Mouse (Mus musculus) layer of hippocampus, adult 8-10 months (tissue): ENCODE data around the gene Hist2h2aa1. TPM values are rescaled to one million over a fixed set of nuclear protein-coding genes. Genes with fewer than 3 reads are reported as not detected.
"Not testable (repeated sequence)": the region's sequence is repeated elsewhere in the genome, so short reads cannot be mapped to it uniquely, and the experiment has no call there.

Source experiments
- DNase-seq, 2 experiments: peaks; one replicate each; pipeline ENCODE4 v3.0.0; 2022; ENCODE audit warnings: low spot score in 2 of 2
- total RNA-seq, 4 experiments: library from RNA; stranded (reverse); gene quantifications; 2 replicates each; pipeline ENCODE4 v1.2.4; 2022

Hist2h2aa1 gene
- total RNA-seq, 4 experiments from 2014 or later, result 3.4 to 9.9 (median 4.4) TPM; not detected in 1

GRCm38 (mm10) chr3:96228828-96229227 is 16.5 kb upstream of the Hist2h2aa1 start:
- no peak for DNase-seq

DNA sequence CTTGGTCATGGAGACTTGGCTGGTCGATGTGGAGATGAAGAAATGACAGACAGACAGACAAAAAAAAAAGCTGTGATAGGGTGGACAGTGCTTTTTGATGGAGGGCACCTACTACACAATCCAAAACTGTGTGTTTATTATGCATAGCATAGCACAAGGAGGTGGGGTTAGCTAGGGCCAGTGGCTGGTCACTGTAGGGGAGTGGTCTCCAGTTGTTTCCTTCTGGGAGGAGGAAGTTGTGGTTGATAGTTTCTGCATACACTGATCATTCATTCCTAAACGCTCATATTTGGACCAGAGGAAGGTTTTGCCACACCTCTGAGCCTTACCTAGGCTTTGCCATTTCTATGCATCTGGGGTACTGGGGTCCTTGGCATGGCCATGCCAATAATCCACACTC is 14.9 kb upstream of the Hist2h2aa1 start:
- no peak for DNase-seq

DNA sequence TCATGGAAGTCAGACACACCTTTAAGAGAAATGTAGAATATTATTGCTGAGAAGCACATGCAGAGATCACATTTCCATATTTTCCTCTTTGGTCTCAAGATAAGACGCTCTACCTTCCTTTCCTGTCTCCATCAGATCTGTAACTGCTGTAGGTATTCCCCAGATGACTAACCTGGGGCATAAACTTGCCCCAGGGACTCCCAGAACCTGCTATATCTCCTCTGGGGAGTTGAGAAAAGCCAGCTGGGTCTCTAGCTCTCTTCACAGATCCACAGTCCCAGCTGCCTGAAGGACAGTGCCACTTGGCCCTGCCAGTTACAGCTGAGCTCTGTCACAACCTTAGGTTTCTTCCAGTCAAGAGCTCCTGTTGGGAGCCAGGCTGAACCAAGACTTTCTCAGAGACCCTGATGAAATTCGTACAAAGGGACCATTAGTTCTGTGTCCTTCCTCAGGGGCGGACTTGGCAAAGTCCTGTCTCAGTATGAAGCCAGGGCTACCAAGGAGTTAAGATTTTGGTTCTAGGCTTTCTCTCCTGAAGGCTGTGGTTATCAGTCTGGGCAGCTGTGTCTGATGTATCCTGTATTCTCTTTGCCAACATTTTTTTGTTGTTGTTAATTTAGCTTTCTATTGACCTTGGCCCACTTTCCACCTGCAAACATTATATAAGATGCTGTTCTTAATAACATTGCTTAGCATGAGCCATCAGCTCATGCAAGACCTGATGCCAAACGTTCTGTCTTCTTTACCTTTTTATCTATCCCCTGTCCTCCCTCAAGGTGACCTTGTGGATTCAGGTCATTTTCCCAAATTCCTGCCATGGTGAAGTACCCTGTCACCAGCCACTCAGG is 14.2 kb upstream of the Hist2h2aa1 start:
- no peak for DNase-seq

DNA sequence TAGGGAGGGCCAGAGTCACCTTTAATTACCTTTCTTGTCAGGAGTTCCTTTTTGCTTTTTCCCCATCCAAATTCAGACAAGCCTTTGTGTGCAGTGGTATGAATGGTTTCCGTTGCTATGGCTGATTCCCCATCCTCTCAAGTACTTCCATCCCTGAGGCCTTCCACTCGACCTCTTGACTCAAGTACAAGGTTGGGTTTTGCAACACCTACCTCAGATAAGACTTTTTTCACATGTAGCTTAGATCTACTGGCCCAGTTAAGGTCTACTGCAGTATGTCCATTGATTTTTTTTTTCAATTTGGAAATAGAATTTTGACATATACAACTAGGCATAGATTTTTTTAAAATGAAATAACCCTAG is 13.6 kb upstream of the Hist2h2aa1 start:
- DNase-seq, result no peak

DNA sequence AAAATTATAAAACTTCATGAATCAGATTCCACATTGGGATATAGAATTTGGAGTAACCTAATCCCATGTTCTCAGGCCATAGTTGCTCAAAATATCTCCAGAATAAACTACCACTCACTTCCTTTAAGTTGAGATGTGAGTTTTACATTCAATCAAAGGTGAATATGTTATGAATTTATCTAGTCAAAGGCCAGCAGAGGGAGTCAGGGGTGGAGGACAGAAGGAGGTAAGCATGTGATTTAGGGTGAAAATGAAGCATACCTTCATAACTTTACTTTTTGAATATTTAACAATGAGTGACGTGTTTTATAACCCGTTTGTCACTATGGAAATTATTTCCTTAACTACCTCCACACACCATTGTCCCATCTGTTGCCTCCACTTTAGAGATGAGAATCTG is 10.4 kb upstream of the Hist2h2aa1 start:
- DNase-seq, result no peak

GRCm38 (mm10) chr3:96235836-96236235 is 9.5 kb upstream of the Hist2h2aa1 start:
- no peak for DNase-seq

- no peak for DNase-seq
Measured at GRCm38 (mm10) chr3:96236834-96237334, 8.4 kb upstream of the Hist2h2aa1 start.

- no peak for DNase-seq
Measured at GRCm38 (mm10) chr3:96237335-96237903, 7.9 kb upstream of the Hist2h2aa1 start.

- DNase-seq, result no peak
Measured at GRCm38 (mm10) chr3:96237904-96238511, 7.3 kb upstream of the Hist2h2aa1 start.

DNA sequence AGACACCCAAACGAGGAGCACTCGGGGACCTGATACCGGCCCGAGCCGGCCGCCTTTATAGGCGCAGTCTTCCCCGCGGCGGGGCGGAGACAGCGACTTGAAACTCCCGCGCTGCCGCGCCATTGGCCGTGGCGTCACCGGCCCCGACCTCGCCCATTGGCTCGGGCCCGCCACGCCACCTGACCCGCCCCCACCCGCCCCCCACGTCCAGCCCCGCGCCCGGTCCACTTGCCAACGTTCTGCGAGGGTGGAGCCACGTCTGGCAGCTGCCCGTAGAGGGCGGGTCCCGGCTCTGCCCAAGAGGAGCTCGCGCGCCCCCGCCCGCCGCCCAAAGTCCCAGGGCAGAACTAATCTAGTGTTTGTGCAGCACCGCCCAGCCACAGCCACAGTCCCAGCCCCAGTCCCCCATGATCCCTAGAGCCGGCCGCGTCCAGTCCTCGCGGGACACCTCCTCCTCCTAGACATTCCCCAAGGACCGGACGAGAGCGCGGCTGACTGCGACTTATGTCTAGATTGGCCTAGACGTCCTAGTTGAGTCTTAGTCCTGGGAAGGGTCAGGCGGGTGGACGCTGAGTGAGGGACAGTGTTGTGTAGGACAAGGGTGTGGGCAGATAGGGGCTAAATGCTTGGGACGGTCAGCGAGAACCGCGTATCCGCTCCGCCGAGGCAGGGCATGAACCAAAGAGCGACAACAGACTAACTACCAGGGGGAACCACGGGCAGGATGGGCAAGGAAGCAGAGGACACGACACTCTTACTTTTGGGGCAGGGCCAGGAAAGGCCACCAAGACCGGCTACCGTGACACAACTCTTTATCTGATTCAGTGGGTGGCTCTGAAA is 6.1 kb upstream of the Hist2h2aa1 start, which contains the start of gene Hist2h3c2:
Gene Hist2h3c2 (minus strand): TSS at position 174 of the 840 bp plus-strand sequence.
- not testable (repeated sequence) for DNase-seq

- DNase-seq, result peak; percentile 94 to 99
Measured at GRCm38 (mm10) chr3:96239949-96240798, 5.1 kb upstream of the Hist2h2aa1 start, which contains the start of gene Hist2h2aa2. TSS of gene Hist2h2aa2 (minus strand) at chr3:96240276.

DNA sequence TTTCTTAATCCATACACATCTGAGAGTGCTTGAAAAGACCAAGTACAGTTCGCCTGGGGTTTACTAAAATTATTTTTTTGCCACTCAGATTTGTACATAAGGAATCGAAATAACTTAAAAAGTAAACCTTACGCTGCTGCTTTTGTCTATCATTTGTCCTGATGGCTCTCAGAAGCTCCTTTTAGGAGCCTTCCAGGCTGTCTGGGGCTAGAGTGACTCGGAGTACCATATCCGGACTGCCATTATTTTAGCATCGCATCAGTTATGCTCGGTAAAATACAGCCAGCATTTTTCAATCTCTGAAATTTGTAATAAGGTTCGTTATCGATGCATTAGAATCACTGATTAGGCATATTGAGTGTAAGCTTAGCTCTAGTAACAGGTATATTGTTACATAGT is 4.5 kb upstream of the Hist2h2aa1 start:
- DNase-seq, result no peak

GRCm38 (mm10) chr3:96243921-96244572 is 1.2 kb upstream of the Hist2h2aa1 start:
- no peak for DNase-seq

- not testable (repeated sequence) for DNase-seq
Measured at GRCm38 (mm10) chr3:96246018-96246417, 721 bp downstream of the Hist2h2aa1 start.

DNA sequence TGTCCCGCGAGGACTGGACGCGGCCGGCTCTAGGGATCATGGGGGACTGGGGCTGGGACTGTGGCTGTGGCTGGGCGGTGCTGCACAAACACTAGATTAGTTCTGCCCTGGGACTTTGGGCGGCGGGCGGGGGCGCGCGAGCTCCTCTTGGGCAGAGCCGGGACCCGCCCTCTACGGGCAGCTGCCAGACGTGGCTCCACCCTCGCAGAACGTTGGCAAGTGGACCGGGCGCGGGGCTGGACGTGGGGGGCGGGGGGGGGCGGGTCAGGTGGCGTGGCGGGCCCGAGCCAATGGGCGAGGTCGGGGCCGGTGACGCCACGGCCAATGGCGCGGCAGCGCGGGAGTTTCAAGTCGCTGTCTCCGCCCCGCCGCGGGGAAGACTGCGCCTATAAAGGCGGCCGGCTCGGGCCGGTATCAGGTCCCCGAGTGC is 1.1 kb downstream of the Hist2h2aa1 start, which contains the start of gene Hist2h3c1:
Gene Hist2h3c1 (plus strand): TSS at position 259 of the 430 bp plus-strand sequence.
- not testable (repeated sequence) for DNase-seq

- no peak for DNase-seq
Measured at GRCm38 (mm10) chr3:96247356-96248140, 2.3 kb downstream of the Hist2h2aa1 start.

DNA sequence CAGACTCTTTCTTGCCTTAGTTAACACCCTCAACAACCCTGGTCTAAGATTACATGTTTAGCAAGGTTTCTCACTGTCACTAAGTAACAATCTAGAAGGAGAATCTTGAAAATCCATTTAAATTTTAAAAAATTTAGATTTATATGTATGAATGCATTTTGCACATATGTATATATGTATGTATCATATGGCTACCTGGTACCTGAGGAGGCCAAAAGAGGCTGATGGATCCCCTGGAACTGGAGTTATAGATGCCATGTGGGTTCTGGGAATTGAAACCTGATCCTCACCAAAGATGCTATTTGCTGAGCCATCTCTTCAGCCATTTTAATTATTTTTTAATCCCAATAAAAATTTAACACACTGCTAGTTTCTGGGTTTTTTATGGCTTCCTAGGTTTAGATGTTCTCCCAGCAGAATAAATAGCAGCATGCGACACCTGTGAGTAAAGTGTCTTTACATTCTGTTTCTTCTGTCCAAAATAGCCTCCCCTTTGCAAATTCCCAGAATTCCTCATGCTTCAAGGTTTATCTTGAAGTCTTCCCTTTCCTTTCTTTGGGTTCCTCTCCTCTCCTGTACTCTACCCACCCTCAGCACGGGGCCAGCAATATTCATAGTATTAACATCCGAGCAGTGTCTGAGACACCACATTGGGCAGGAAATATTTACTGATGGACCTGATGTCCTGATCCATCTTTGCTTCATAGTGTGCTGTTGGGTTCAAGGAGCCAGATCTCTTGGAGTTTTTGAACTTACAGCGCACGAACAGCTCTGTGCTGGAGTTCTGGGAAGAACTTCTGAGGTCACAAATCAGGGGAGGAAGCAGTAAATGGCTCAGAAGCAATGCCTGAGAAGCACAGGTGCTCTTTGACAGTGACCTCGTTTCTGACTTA is 3.1 kb downstream of the Hist2h2aa1 start:
- no peak for DNase-seq

DNA sequence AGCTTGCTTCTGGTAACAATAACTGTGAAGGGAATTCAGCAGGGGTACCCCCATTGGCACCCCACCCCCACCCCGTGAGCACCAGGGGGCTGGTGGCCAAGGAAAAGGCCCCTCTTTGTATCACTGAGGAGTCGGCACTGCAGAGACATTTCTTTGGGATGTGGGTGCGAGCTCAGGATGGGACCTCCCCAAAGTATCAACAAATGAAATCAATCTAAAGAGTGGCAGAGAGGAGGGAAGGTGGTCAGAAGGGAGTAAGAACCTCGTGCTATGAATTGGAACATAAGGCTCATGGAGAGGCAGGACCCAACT is 3.7 kb downstream of the Hist2h2aa1 start:
- no peak for DNase-seq
